Mouse (Mus musculus) ES-E14 (cell line): Measurements from ENCODE around the gene Olfm1. TPM values are rescaled to one million over a fixed set of nuclear protein-coding genes. Genes with fewer than 3 reads are reported as not detected.

Experiments
- DNase-seq: peaks from one replicate; pipeline ENCODE4 v3.0.0-alpha.2; 2013; ENCODE audit warnings: low read depth, low spot score
- H3K27ac ChIP-seq: 2 replicates; pipeline ENCODE4 v1.5.1; 2012; ENCODE audit warnings: low read depth, mild to moderate bottlenecking, low read length, moderate library complexity, mixed read lengths; ENCODE audit not compliant: poor library complexity, insufficient read depth, severe bottlenecking
- H3K36me3 ChIP-seq: 2 replicates; pipeline ENCODE4 v1.6.1; 2012; ENCODE audit warnings: mild to moderate bottlenecking, low read length, moderate library complexity, mixed read lengths; ENCODE audit not compliant: control insufficient read depth, poor library complexity, insufficient read depth, severe bottlenecking
- H3K4me1 ChIP-seq, 2 experiments: fragments of 150-350 bp in 1 of 2; sonication (generic) in 1 of 2; 2 replicates each; pipeline ENCODE4 v1.6.1; 2012; ENCODE audit warnings: low read length in 2 of 2, mild to moderate bottlenecking in 1 of 2, mixed read lengths in 1 of 2; ENCODE audit not compliant: control insufficient read depth in 2 of 2, insufficient read depth in 2 of 2, poor library complexity in 1 of 2
- H3K4me3 ChIP-seq, 2 experiments: fragments of 150-350 bp in 1 of 2; sonication (generic) in 1 of 2; 2 replicates each; pipeline ENCODE4 v1.5.1; 2012; ENCODE audit warnings: low read length in 2 of 2, low read depth in 1 of 2, mild to moderate bottlenecking in 1 of 2, mixed read lengths in 1 of 2; ENCODE audit not compliant: insufficient read depth in 1 of 2, poor library complexity in 1 of 2, severe bottlenecking in 1 of 2
- H3K9ac ChIP-seq: 2 replicates; pipeline ENCODE4 v1.6.1; 2012; ENCODE audit warnings: low read depth, mild to moderate bottlenecking, low read length, mixed read lengths; ENCODE audit not compliant: poor library complexity, insufficient read depth, severe bottlenecking
- H3K9me3 ChIP-seq: fragments of 150-350 bp; sonication (generic); 2 replicates; pipeline ENCODE4 v1.6.1; 2012; ENCODE audit warnings: low read depth, mild to moderate bottlenecking, low read length; ENCODE audit not compliant: control insufficient read depth, insufficient read depth
- CHD2 ChIP-seq: IDR thresholded peaks from 2 replicates; pipeline ENCODE4 v1.6.1; 2014; ENCODE audit warnings: mild to moderate bottlenecking, low read depth, low read length, inconsistent platforms
- HCFC1 ChIP-seq: IDR thresholded peaks from 2 replicates; pipeline ENCODE4 v1.6.1; 2012; ENCODE audit warnings: low read length, inconsistent platforms, borderline replicate concordance; ENCODE audit not compliant: insufficient read depth
- MAFK ChIP-seq: IDR thresholded peaks from 2 replicates; pipeline ENCODE4 v1.6.1; 2014; ENCODE audit warnings: mild to moderate bottlenecking, low read depth, low read length, inconsistent platforms; ENCODE audit not compliant: insufficient read depth
- ZC3H11A ChIP-seq: IDR thresholded peaks from 2 replicates; pipeline ENCODE4 v1.6.1; 2012; ENCODE audit warnings: low read depth, mild to moderate bottlenecking, inconsistent platforms, low read length, borderline replicate concordance
- ZNF384 ChIP-seq: IDR thresholded peaks from 2 replicates; pipeline ENCODE4 v1.6.1; 2012; ENCODE audit warnings: low read depth, low read length, inconsistent platforms
- in situ Hi-C, 2 experiments: fragments of 600-800 bp; cut with MboI; formaldehyde crosslinking; loops; one replicate each; pipeline ENCODE4 v1.15.1; 2025; ENCODE audit warnings: low sequenced_read_pairs in 2 of 2, inconsistent platforms in 1 of 2; ENCODE audit not compliant: unreplicated experiment in 2 of 2
- total RNA-seq: library from RNA; depleted of rRNA; stranded (reverse); fragments of 300-350 nt; gene quantifications from 2 replicates; pipeline ENCODE4 v1.2.3, GENCODE M21; 2012

Olfm1 gene
- total RNA-seq, 1 experiment = 3.4 TPM

DNA sequence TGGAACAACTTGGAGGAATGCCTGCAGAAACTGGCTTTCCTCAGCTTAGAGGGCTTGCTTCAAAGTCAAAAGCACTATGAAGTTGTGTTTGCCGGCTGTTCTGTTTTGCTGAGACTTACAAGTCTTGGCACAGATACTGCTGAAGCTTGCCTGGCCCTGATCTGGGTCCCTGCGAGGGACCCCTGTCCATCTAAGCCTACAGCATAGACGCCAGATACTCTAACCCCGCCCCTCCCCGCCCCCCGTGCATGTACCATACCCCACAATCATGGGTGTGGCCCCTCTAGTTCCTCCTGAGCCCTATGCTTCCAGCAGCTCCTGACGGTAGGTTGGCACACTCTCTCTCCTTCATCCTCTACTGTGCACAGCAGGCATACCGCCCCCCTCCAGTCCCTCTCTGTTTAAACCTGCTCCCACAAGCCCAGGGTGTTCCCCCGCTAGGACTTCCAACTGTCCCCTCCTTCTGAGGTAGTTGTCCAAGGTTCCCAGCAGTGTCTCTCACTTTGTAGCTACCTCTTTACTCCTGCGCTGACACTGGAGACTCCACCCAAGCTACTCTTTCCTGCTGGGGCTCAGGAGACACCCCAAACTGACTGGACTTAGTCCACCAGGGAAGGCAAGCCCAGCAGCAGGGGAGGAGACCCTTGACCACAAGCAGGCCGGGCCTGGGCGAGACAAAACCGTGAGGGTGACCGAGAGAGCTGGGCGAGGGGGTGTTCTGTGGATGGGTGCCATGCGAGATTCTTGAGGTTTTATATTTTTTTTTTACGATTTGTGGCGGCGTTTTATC lies 12.1 kb downstream of the Olfm1 start:
- in situ Hi-C loops = loop anchor here (5.0 to 10.0 kb wide), 2 partner anchors 207 to 210 kb away; no protein-coding TSS in a partner anchor
- H3K27ac ChIP-seq = no peak overlapping the region
- no peak overlapping the region for H3K9ac ChIP-seq
- H3K4me3 ChIP-seq = peak overlapping the region in 1 of 2 experiments; percentile 46; a peak in 2 of 4 replicates
- no peak for DNase-seq
- H3K9me3 ChIP-seq = no peaks in the 10 kb centered on the region
- peaks cover 0 to 15% of the 10 kb centered on the region in 2 experiments; a peak in 2 of 4 replicates for H3K4me1 ChIP-seq
- H3K36me3 ChIP-seq = no peaks in the 10 kb centered on the region
- no peak for TF ChIP-seq ZC3H11A
- no peak for TF ChIP-seq HCFC1
- no peak for TF ChIP-seq ZNF384
- TF ChIP-seq CHD2 = no peak
- no peak for TF ChIP-seq MAFK

DNA sequence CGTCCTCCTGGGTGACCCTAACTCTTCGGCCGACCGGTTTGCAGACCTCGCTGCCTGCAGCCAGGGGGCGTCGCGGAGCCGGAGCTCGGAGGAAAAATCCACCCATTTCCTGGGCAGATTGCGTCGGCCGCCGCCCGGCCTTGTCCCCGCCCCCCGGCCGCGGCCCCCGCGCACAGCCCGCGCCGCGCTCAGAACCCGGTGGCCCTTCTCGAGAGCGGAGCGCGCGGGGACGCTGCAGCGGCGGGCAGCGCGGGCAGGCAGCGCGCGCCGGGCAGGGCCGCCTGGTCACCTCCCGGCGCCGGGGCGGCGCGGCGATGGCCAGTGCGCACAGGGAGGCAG lies 12.6 kb downstream of the Olfm1 start:
- H3K27ac ChIP-seq = no peak overlapping the region
- peaks cover 0 to 20% of the 10 kb centered on the region in 2 experiments; a peak in 2 of 4 replicates for H3K4me1 ChIP-seq
- H3K4me3 ChIP-seq = peak overlapping the region; percentile 46 to 88; a peak in 3 of 4 replicates
- in situ Hi-C loops = loop anchor here in 1 of 2 experiments (10.0 kb wide), 1 partner anchor 209 kb away; no protein-coding TSS in a partner anchor
- TF ChIP-seq ZC3H11A (peak; percentile 65; the same call in 1 of the 2 replicates), CHD2 (no peak), ZNF384 (0 out of 2 replicates have a peak, but pooled peaks have one; percentile 21)
- H3K9me3 ChIP-seq = no peaks in the 10 kb centered on the region
- peak; percentile 45 for DNase-seq
- H3K9ac ChIP-seq = peak overlapping the region; percentile 77
- H3K36me3 ChIP-seq = no peaks in the 10 kb centered on the region

DNA sequence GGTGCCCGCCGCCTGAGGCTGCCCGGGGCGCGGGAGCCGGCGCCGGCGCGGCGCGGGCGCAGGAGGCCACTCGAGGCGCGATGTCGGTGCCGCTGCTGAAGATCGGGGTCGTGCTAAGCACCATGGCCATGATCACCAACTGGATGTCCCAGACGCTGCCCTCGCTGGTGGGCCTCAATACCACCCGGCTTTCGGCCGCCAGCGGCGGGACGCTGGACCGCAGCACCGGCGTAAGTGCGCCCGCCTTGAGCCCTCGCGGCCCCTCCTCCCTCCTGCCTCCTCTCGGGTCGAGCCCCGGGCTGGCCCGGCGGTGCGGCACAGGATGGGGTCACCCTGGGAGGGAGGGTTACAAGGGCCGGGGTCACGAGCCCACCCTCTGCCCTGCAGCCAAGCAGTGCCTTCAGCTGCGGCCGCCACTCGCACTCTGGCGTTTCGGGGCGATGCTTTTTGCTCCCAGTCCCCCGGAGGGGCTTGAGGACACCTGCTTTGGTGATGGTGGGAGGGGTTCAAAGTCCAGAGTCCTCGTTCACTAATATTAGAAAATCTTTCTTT lies 13.2 kb downstream of the Olfm1 start:
- H3K9me3 ChIP-seq = no peaks in the 10 kb centered on the region
- TF ChIP-seq MAFK (no peak), CHD2 (no peak), ZNF384 (no peak), ZC3H11A (no peak), HCFC1 (no peak)
- in situ Hi-C loops = loop anchor here in 1 of 2 experiments (10.0 kb wide), 1 partner anchor 209 kb away; no protein-coding TSS in a partner anchor
- peak overlapping the region; percentile 77 to 88 for H3K4me3 ChIP-seq
- peak overlapping the region; percentile 77 for H3K9ac ChIP-seq
- no peak for DNase-seq
- no peak overlapping the region for H3K27ac ChIP-seq
- peaks cover 0 to 20% of the 10 kb centered on the region in 2 experiments; a peak in 2 of 4 replicates for H3K4me1 ChIP-seq
- H3K36me3 ChIP-seq = no peaks in the 10 kb centered on the region

DNA sequence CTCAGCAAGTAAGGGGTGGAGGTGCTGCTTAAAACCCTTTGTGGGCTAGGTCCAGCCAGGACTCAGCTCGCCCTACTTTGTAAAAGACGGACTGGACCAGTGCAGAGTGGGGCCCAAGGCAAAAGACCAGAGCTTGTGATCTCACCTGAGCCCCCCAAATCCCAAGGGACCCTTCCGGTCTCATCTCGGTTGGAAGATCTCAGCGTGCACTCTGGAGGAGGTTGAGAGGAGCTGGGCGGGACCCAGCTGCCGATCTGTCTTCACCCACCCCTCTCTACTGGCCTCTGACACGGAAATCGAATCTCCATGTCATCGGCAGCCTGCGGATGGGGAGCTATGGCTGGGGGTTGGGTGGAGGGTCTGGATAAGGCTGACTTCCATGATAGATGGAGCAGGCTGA lies 13.7 kb downstream of the Olfm1 start:
- no peak for TF ChIP-seq ZNF384
- TF ChIP-seq MAFK = no peak
- TF ChIP-seq ZC3H11A = no peak
- no peak for TF ChIP-seq CHD2
- TF ChIP-seq HCFC1 = no peak
- Histone ChIP-seq H3K27ac (no peak overlapping the region), H3K9me3 (no peaks in the 10 kb centered on the region), H3K36me3 (no peaks in the 10 kb centered on the region), H3K4me1 (peaks cover 0 to 20% of the 10 kb centered on the region in 2 experiments; a peak in 2 of 4 replicates), H3K4me3 (peak overlapping the region; percentile 77 to 88), H3K9ac (no peak overlapping the region)
- in situ Hi-C loops = loop anchor here in 1 of 2 experiments (10.0 kb wide), 1 partner anchor 208 kb away; no protein-coding TSS in a partner anchor
- no peak for DNase-seq
